Mouse (Mus musculus) layer of hippocampus, postnatal 14 days (tissue): ENCODE measurements around the gene Ppox. TPM values are rescaled to one million over a fixed set of nuclear protein-coding genes. Genes with fewer than 3 reads are reported as not detected.
"Not testable (repeated sequence)": the region's sequence is repeated elsewhere in the genome, so short reads cannot be mapped to it uniquely, and the experiment has no call there.

ENCODE experiments used
- DNase-seq, 2 experiments: peaks; one replicate each; pipeline ENCODE4 v3.0.0; 2021 to 2022; ENCODE audit warnings: low spot score in 2 of 2, mixed read lengths in 1 of 2
- total RNA-seq, 2 experiments: library from RNA; stranded (reverse); gene quantifications; 2 replicates each; pipeline ENCODE4 v1.2.3; 2021

Gene Ppox
- total RNA-seq, 2 experiments from 2014 or later: 24.2 to 25.2 TPM

DNA sequence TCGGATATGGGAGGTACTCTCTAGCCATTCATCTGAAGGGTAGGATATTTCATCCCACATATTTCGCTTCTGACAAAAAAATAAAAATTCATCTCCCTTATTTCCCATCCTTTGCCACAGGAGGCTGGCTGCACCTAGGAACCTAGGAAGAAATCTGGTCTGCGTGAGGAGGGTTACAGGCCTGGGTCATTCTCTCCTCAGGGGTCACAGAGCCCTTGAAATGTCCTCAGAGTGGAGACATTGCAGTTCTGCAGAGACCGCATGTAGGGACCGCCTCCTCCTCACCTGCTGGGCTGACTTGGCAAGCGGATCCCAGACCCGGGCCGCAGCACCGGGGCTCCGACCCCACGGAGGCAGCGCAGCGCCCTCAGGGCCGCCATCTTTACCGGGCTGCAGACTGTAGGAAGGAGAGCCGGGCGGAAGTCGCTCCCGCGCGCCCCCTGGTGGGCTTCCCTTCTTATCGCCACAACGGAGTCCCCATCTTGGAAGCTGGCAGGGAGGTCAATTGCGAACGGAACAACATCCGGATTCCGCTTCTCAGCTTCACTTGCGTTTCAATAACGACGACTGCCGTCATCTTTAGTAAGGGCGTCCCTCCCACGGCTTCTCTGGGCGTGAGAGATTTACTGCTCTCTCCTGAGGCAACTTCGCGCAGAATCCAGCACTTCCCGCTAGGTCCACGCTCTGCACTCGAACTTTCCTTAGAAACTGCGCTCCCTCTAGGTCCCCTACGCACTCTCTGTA, 34.1 kb downstream of the Ppox start:
- peak; percentile 97 to 99 for DNase-seq

- DNase-seq: no peak
Observed at GRCm38 (mm10) chr1:171245353-171245752, 35.6 kb downstream of the Ppox start.

GRCm38 (mm10) chr1:171241952-171242351, 39.0 kb downstream of the Ppox start:
- DNase-seq: not testable (repeated sequence)

DNA sequence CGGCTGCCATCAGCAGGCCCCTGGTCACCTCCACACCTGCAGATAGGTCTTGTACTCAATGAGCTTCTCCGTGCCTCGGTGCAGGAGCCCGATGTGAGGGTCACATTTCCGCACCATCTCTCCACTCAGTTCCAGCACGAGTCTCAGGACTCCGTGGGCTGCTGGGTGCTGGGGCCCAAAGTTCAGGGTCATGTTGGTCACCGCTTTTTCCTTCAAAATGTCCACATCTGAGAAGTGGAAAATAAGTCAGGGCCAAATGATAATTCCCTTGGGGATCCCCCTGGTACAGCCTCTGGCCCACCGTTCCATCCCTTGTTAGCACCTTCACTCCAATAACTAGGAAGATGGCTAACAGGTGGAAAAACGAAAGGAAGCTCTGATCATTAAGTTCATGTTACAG, 40.1 kb downstream of the Ppox start:
- no peak for DNase-seq

DNA sequence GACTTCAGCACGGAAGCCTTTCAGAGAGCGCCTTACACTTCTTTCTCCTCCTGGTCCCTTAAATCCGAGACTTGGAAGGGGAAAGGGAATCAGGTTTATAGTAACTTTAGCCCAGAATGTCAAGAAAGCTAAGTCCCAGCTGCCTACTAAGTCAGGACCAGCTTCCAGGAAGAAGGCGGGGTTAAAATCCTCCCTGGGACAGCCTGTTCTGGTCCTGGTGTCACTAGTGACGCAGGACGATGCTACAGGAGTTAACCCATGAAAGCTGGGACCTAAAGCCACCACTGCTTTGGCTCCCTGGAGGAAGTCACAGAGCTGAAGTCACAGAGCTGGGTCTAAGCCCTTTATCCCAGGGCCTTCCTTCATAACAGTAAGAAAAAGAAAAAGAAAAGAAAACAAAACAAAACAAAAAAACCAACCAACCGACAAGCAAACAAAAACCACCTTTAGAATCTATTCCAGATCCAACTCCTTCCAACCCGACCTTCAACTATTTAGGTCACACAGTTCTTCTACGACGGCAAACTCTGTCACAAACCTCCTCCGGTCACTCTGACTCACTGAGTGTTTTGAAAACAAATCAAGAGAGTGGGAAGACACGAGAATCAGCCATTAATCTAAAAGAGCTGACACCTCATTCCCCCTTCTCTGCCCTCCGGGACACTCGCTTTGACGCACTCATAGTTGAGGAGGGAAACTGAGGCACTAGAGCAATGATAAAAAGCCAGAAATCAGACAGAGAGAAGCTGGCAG, 40.8 kb downstream of the Ppox start:
- no peak for DNase-seq

DNA sequence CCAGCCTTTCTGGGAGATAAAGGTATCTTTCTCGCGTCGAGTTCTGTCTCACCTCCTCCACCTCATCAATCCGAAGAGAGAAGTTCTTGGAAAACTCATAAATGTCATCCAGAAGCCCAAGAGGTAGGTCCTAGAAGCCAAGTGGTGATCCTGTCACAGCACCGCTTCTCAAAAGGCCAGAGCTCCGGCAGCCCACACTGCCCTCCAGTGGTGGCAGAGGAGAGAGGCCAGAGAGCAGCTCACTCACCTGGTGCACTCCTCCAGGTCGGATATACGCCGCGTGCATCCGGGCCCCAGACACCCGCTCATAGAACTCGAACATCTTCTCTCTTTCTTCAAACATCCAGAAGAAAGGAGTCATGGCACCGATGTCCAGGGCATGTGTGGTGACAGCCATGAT, 42.5 kb downstream of the Ppox start:
- no peak for DNase-seq

- DNase-seq: no peak
Observed at GRCm38 (mm10) chr1:171237438-171237837, 43.5 kb downstream of the Ppox start.

DNA sequence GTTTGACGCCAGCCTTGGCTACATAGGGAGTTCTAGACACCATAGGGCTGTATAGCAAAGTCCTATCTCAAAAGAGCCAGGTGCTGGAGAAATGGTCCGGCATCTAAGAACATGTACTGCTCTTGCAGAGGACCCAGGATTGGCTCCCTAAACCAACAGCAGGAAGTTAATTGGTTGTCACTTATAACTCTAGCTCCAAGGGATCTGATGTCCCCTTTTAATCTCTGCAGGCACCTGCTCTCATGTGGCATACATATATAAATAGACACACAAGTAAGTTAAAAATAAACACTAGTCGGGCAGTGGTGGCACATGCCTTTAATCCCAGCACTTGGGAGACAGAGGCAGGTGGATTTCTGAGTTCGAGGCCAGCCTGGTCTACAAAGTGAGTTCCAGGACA, 45.2 kb downstream of the Ppox start:
- no peak for DNase-seq

GRCm38 (mm10) chr1:171234538-171234937, 46.4 kb downstream of the Ppox start:
- DNase-seq: no peak

DNA sequence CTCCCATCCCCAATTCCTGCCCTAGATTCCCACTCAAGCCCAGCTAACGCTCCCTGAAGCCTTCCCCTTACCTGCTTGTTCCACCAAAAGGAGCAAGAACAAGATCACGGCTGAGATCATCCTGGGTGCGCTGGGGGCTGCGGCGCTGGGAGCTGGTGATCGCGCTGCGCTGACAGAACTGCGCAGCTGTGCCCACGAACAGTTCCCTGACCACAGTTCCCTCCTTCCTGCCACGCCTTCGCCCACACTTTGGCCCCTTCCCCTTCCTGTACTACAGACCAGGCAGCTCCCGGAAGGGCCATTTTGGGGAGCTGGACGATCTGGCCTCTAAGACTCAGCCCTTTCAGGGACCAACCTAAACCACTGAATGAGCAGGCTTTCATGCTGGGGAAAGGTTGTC, 46.9 kb downstream of the Ppox start, which contains the start of gene Fcer1g:
Gene Fcer1g, minus strand, starts transcription at position 240 of the 400 bp plus-strand sequence.
- no peak for DNase-seq

- DNase-seq: no peak
Observed at GRCm38 (mm10) chr1:171232800-171233730, 47.9 kb downstream of the Ppox start.

GRCm38 (mm10) chr1:171232348-171232747, 48.6 kb downstream of the Ppox start:
- DNase-seq: no peak

DNA sequence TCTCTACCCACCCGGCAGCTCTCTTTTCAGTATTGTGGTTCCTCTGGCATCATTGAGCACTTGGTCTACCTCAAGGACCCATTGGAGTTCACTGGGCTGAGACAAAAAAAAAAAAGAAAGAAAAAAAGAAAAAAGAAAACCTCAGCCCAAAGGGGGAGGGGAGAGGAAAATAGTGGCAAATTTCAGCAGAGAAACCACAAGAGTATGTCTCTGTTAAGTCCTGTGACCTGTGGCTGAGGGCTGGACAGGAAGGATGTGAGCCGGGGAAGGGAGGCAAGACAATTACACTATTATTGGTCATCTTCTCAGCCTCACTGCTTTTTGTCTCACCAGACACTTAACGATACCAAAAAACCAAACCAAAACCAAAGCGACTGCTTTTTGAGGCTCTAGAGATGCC, 49.1 kb downstream of the Ppox start:
- DNase-seq: no peak

DNA sequence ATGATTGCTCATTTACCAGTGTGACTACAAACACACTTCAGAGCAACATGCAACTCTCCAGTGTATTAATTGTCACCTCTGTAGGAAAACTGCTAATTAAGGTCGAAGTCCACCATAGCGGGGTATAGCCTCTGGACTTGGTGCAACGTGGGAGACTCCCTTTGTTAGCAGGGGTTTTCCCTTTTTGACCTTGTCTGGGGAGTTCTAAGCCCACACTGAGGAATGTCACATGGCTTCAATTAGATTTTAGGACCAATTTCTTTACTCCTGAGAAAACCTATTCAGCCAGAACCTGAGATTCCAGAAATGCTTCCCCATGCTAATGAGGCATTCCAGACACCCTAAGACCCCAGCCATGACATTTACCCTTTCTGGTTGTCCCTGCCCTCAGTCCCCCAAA, 50.8 kb downstream of the Ppox start:
- no peak for DNase-seq

DNA sequence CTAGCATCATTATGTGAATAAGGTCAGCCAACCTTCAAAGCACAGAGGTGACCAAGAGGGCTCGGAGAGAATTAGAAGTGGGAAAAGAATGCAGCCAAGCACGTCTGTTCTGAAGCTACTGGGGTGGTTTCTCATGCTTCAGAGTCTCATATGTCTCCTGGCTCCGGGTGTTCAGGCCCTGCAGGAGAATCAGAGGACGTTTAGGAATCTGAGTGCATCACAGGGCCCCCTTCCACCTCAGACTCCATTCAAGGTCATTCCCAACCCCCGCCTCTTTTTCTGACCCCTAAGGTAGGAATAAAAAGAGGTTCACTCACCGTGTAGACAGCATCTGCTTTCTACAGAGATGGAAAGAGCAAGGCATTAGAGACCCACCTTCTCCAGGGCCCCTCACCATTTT, 51.2 kb downstream of the Ppox start:
- DNase-seq: no peak

DNA sequence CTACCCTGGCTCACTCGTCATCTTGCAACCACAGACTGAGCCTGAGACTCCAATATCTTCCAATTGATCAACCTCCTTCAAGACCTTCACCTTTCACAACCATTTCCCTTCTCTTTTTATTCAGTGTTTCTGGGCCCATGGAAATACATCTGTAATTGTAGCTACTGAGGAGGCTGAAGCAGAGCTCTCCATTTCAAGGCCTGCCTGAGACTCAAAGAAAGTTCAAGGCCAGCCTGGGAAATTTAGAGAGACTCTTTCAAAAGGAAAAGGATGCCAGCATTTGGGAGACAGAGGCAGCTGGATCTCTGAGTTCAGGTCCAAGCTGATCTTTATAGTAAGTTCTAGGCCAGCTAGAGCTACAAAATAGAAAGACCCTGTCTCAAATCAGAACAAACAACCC, 53.1 kb downstream of the Ppox start:
- DNase-seq: no peak

- no peak for DNase-seq
Observed at GRCm38 (mm10) chr1:171226780-171227179, 54.2 kb downstream of the Ppox start.
